ENCODE assay signal across 20 mouse cellular contexts in genomic region chr3:97327809-97328208, GRCm38 (mm10). TPM values are rescaled to one million over a fixed set of nuclear protein-coding genes. Genes with fewer than 3 reads are reported as not detected.
DNase-seq lines count a peak whose midpoint lies in the region.
"Had no signal": no experiment of that assay in that cellular context is flagged by ENCODE, and none has a peak within 500 bp of the region (broad histone marks: within the 10 kb centered on the region; RNA-seq: fewer than 3 reads in every experiment).

No protein-coding gene starts in this region.

- H3K36me3 ChIP-seq in splenic B cell, adult 2 months (ENCODE audit: control insufficient read depth, insufficient read depth, low read length, poor library complexity, severe bottlenecking), result no peaks in the 10 kb centered on the region
- H3K36me3 ChIP-seq: forebrain, embryonic 10.5 days; G1E; intestine, embryonic 15.5 days had no signal

- peak; percentile 4 to 10 for DNase-seq in spleen, postnatal 36 days (ENCODE audit: low spot score in 2 of 2)
- DNase-seq in spleen, adult 18-20 months, result no peak
- DNase-seq in MN1 (ENCODE audit: low spot score), result peak; percentile 15
- DNase-seq in induced T-regulatory cell, adult 2 months (ENCODE audit: low read depth), result peak; percentile 49
- peak; percentile 25 for DNase-seq in splenic B cell, adult 2 months (ENCODE audit: low read depth, low spot score)
- DNase-seq in heart, postnatal 4 days, result no peak
- no peak for DNase-seq in layer of hippocampus, postnatal 14 days (ENCODE audit: low spot score in 2 of 2)
- DNase-seq in retina, postnatal 1 day, result no peak
- DNase-seq: adrenal gland, postnatal 10 days; adrenal gland, postnatal 36 days; cerebellum, adult 18-20 months; cerebellum, adult 9-10 months; cerebellum, postnatal 14 days; gastrocnemius, postnatal 10 days; gastrocnemius, postnatal 36 days; heart, postnatal 36 days had no signal

- no peaks in the 10 kb centered on the region for H3K27me3 ChIP-seq in splenic B cell, adult 2 months (ENCODE audit: control insufficient read depth, insufficient read depth, low read length, poor library complexity, severe bottlenecking)
- H3K27me3 ChIP-seq: forebrain, embryonic 13.5 days; intestine, embryonic 15.5 days had no signal

RNA-seq across cellular contexts. Expression of gene Bcl9, which starts 30.1 kb away (rescaled TPM):
- total RNA-seq in heart, postnatal 4 days (2021), result 10 to 100 TPM; 24.3 to 28.1 TPM
- total RNA-seq in layer of hippocampus, postnatal 14 days (2021), result 10 to 100 TPM; 59.7 to 64.8 TPM

Comparison
In these comparisons a context has a peak if more than half of its experiments do, and no peak if none do; other contexts are left out.
1. DNase-seq: peak in spleen, postnatal 36 days (2 of 2), MN1 (single experiment), induced T-regulatory cell, adult 2 months (single experiment) and splenic B cell, adult 2 months (single experiment); none in spleen, adult 18-20 months (0 of 2), heart, postnatal 4 days (single experiment), layer of hippocampus, postnatal 14 days (0 of 2) and retina, postnatal 1 day (single experiment).